Mouse (Mus musculus) hindbrain, postnatal 0 days (tissue): ENCODE results near the gene Inpp5d. TPM values are rescaled to one million over a fixed set of nuclear protein-coding genes. Genes with fewer than 3 reads are reported as not detected.
A peak's percentile ranks its signal among the peaks of the same experiment; 100 is the strongest.

ENCODE experiments used
- ATAC-seq: fragments of 200-750 bp; cut with Nextera tagmentation; 2 replicates; pipeline ENCODE4 v1.8.0; 2017; ENCODE audit warnings: mild to moderate bottlenecking, moderate TSS enrichment, moderate library complexity
- DNase-seq: peaks from one replicate; pipeline ENCODE4 v3.0.0-alpha.2; 2015; ENCODE audit warnings: low spot score
- H3K27ac ChIP-seq: fragments of 300-500 bp; sonication (generic); 2 replicates; pipeline ENCODE4 v1.5.1; 2014; ENCODE audit warnings: mild to moderate bottlenecking
- H3K27me3 ChIP-seq: fragments of 300-500 bp; sonication (generic); 2 replicates; pipeline ENCODE4 v1.6.1; 2014; ENCODE audit warnings: low read length, mixed read lengths; ENCODE audit not compliant: insufficient read depth
- H3K36me3 ChIP-seq: fragments of 300-500 bp; sonication (generic); 2 replicates; pipeline ENCODE4 v1.6.1; 2014; ENCODE audit warnings: low read length, mixed read lengths; ENCODE audit not compliant: insufficient read depth
- H3K4me1 ChIP-seq: fragments of 300-500 bp; sonication (generic); 2 replicates; pipeline ENCODE4 v1.6.1; 2014; ENCODE audit warnings: antibody characterized with exemption, low read length, mixed read lengths; ENCODE audit not compliant: insufficient read depth
- H3K4me2 ChIP-seq: fragments of 300-500 bp; sonication (generic); 2 replicates; pipeline ENCODE4 v1.6.1; 2014; ENCODE audit warnings: low read depth, mild to moderate bottlenecking, low read length, moderate library complexity, mixed read lengths
- H3K4me3 ChIP-seq: fragments of 300-500 bp; sonication (generic); 2 replicates; pipeline ENCODE4 v1.5.1; 2014; ENCODE audit warnings: low read length
- H3K9ac ChIP-seq: fragments of 300-500 bp; sonication (generic); replicated peaks from 2 replicates; pipeline ENCODE4 v1.6.1; 2014; ENCODE audit warnings: mild to moderate bottlenecking, low read length, moderate library complexity, mixed read lengths
- H3K9me3 ChIP-seq: fragments of 300-500 bp; sonication (generic); 2 replicates; pipeline ENCODE4 v1.6.1; 2016; ENCODE audit warnings: low read length, mixed read lengths
- CTCF ChIP-seq: IDR thresholded peaks from 2 replicates; pipeline ENCODE4 v1.5.1; 2016; ENCODE audit warnings: antibody characterized with exemption, control low read depth, low read depth
- WGBS: fragments of 180-500 bp; shearing (Covaris S2); extraction: QIAGEN DNeasy Blood & Tissue Kit; methylation state at CpG from one replicate; pipeline ENCODE4 v1.1.7; 2014; 5-methylcytosine and 5-hydroxymethylcytosine counted together
- polyA plus RNA-seq: library from polyadenylated mRNA; unstranded; fragments of >200 nt; fragmentation: Nextera tagmentation; extraction: Ambion mirVana; gene quantifications from 2 replicates; pipeline ENCODE4 v1.2.1, GENCODE M21; 2015
- total RNA-seq: library from RNA; depleted of rRNA; stranded (reverse); fragments of >200 nt; gene quantifications from 2 replicates; pipeline ENCODE4 v1.2.3, GENCODE M21; 2014; rRNA removed

Inpp5d gene
- total RNA-seq (7.4 and 20.1 TPM in 2 replicates), polyA plus RNA-seq (2.1 and 2.3 TPM in 2 replicates)

- peak within 1 kb of the TSS; percentile 23; the same call in 1 of the 2 replicates for H3K4me2 ChIP-seq
- peak within 1 kb of the TSS; percentile 49 for H3K27ac ChIP-seq
- DNase-seq (no peak), ATAC-seq (peak; percentile 35; the same call in 1 of the 2 replicates)
- no peaks in the 10 kb centered on the region for H3K9me3 ChIP-seq
- no peak for TF ChIP-seq CTCF
- no peak within 1 kb of the TSS for H3K9ac ChIP-seq
- no peaks in the 10 kb centered on the region; the same call in 1 of the 2 replicates for H3K4me1 ChIP-seq
- 0 out of 2 replicates have a peak within 1 kb of the TSS, but pooled peaks have one; percentile 6 for H3K4me3 ChIP-seq
- H3K36me3 ChIP-seq = no peaks in the 10 kb centered on the region
- WGBS = 75% methylated on average over 12 of the region's 12 CpGs
- H3K27me3 ChIP-seq = no peaks in the 10 kb centered on the region
Measured at GRCm38 (mm10) chr1:87620211-87620668, at the start of gene Inpp5d. Gene Inpp5d, plus strand, starts transcription at chr1:87620312.

DNA sequence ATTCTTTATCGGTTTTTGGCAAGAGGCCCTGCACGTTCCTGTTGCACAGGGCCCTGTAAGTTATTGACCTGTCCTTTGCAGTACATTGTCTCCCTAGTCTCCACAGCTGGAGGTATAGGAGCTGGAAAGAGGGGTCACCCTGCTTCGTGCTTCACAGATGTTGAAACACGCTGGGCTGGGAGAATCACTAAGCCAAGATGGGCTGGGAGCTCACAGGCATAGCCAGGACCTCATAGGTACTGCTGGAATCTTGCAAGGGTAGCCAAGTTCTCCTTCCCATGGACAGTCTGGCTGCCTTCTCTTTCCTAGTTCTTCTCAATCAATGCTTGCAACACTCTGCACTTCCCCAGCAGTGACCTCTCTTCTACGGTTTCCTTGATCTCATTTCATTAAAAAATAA is 46.9 kb upstream of the Inpp5d start:
- Histone ChIP-seq H3K36me3 (no peaks in the 10 kb centered on the region), H3K9ac (no peak overlapping the region), H3K9me3 (no peaks in the 10 kb centered on the region), H3K4me3 (no peak overlapping the region), H3K4me2 (no peak overlapping the region), H3K27ac (no peak overlapping the region), H3K27me3 (no peaks in the 10 kb centered on the region), H3K4me1 (peaks cover 11% of the 10 kb centered on the region; the same call in 1 of the 2 replicates)
- DNase-seq (no peak), ATAC-seq (no peak)
- WGBS = 71% methylated on average over 5 of the region's 5 CpGs
- TF ChIP-seq CTCF = no peak

GRCm38 (mm10) chr1:87573800-87574215 is 46.3 kb upstream of the Inpp5d start, which contains the start of gene Ngef:
Gene Ngef, minus strand, starts transcription at chr1:87573870.
- H3K4me3 ChIP-seq = no peak within 1 kb of the TSS
- no peak for TF ChIP-seq CTCF
- no peaks in the 10 kb centered on the region for H3K36me3 ChIP-seq
- no peaks in the 10 kb centered on the region for H3K9me3 ChIP-seq
- ATAC-seq (peak; percentile 16), DNase-seq (no peak)
- WGBS = 70% methylated on average over 6 of the region's 6 CpGs
- H3K9ac ChIP-seq = no peak within 1 kb of the TSS
- peaks cover 11% of the 10 kb centered on the region; the same call in 1 of the 2 replicates for H3K4me1 ChIP-seq
- H3K4me2 ChIP-seq = no peak within 1 kb of the TSS
- H3K27me3 ChIP-seq = no peaks in the 10 kb centered on the region
- H3K27ac ChIP-seq = 0 out of 2 replicates have a peak within 1 kb of the TSS, but pooled peaks have one; percentile 51

- WGBS = 16% methylated on average over 6 of the region's 6 CpGs
- 0 out of 2 replicates have a peak overlapping the region, but pooled peaks have one; percentile 51 for H3K27ac ChIP-seq
- ATAC-seq (peak; percentile 81), DNase-seq (peak; percentile 72)
- no peaks in the 10 kb centered on the region for H3K9me3 ChIP-seq
- H3K4me2 ChIP-seq = no peak overlapping the region
- no peaks in the 10 kb centered on the region for H3K36me3 ChIP-seq
- no peaks in the 10 kb centered on the region for H3K27me3 ChIP-seq
- H3K9ac ChIP-seq = no peak overlapping the region
- no peak for TF ChIP-seq CTCF
- peaks cover 11% of the 10 kb centered on the region; the same call in 1 of the 2 replicates for H3K4me1 ChIP-seq
- H3K4me3 ChIP-seq = no peak overlapping the region
Measured at GRCm38 (mm10) chr1:87574353-87574752, 45.8 kb upstream of the Inpp5d start.

GRCm38 (mm10) chr1:87574785-87575184 is 45.3 kb upstream of the Inpp5d start:
- Histone ChIP-seq H3K36me3 (no peaks in the 10 kb centered on the region), H3K9ac (no peak overlapping the region), H3K4me3 (no peak overlapping the region), H3K27me3 (no peaks in the 10 kb centered on the region), H3K4me2 (no peak overlapping the region), H3K4me1 (peaks cover 11% of the 10 kb centered on the region; the same call in 1 of the 2 replicates), H3K9me3 (no peaks in the 10 kb centered on the region), H3K27ac (peak overlapping the region; percentile 51; the same call in 1 of the 2 replicates)
- ATAC-seq (peak; percentile 86), DNase-seq (peak; percentile 76)
- no peak for TF ChIP-seq CTCF
- 23% methylated on average over 7 of the region's 7 CpGs for WGBS

GRCm38 (mm10) chr1:87578965-87579364 is 41.1 kb upstream of the Inpp5d start:
- ATAC-seq = no peak
- Histone ChIP-seq H3K27ac (no peak overlapping the region), H3K9me3 (no peaks in the 10 kb centered on the region), H3K36me3 (no peaks in the 10 kb centered on the region), H3K4me1 (peaks cover 11% of the 10 kb centered on the region; the same call in 1 of the 2 replicates), H3K27me3 (no peaks in the 10 kb centered on the region), H3K4me2 (no peak overlapping the region), H3K9ac (no peak overlapping the region), H3K4me3 (no peak overlapping the region)
- no peak for TF ChIP-seq CTCF
- no peak for DNase-seq
- WGBS = 71% methylated on average over 6 of the region's 6 CpGs

DNA sequence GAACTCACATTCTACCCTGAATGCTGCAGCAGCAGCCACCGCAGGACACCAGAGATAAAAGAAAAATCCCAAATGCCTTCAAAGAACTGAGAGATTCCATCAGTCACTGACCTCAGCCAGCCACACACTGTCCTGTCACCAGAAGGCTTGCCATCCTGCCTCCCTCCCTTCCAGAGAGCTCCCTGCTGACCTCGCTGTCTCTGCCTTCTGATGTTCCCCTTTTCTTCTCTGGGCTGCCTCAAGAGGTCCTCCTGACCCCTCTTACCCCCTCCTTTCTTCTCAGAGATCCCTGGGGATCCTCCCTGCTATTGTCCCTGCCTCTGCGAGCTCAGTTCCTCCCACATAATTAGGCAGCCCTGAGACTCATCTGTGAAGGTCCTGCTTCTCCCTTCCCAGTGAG is 39.3 kb upstream of the Inpp5d start:
- Histone ChIP-seq H3K27ac (no peak overlapping the region), H3K4me3 (no peak overlapping the region), H3K36me3 (no peaks in the 10 kb centered on the region), H3K27me3 (no peaks in the 10 kb centered on the region), H3K4me1 (no peaks in the 10 kb centered on the region), H3K9me3 (no peaks in the 10 kb centered on the region), H3K4me2 (no peak overlapping the region), H3K9ac (no peak overlapping the region)
- DNase-seq = no peak
- ATAC-seq = no peak
- 18% methylated on average over 3 of the region's 3 CpGs for WGBS
- TF ChIP-seq CTCF = no peak
